Mouse (Mus musculus) CD4-positive naive resting alpha-beta T cell, adult 76 days (primary cell): ENCODE results near the gene Faap24. TPM values are rescaled to one million over a fixed set of nuclear protein-coding genes. Genes with fewer than 3 reads are reported as not detected.

ENCODE experiments used
- total RNA-seq: library from RNA; stranded (reverse); gene quantifications from one replicate; pipeline ENCODE4 v1.2.4, GENCODE M21; 2023

Faap24 gene
- total RNA-seq = 7.5 TPM

GRCm38 (mm10) chr7:35396542-35397168, at the start of gene Faap24, which contains the start of gene Cep89:
TSS of gene Faap24 (minus strand) at chr7:35396836.
TSS of gene Cep89 (plus strand) at chr7:35397035.

Other genes starting within 250 kb of the Faap24 start
- not detected for gene Slc7a10, start 210.5 kb downstream of the Faap24 start, total RNA-seq
- gene Lrp3, start 181.3 kb downstream of the Faap24 start, total RNA-seq = not detected
- gene Gpatch1, start 78.4 kb downstream of the Faap24 start, total RNA-seq = 15.0 TPM
- not detected for gene Rhpn2, start 62.7 kb downstream of the Faap24 start, total RNA-seq
- gene Cep89, start 199 bp upstream of the Faap24 start, total RNA-seq = 8.0 TPM
- not detected for gene Slc7a9, start 52.0 kb upstream of the Faap24 start, total RNA-seq
- gene Tdrd12, start 140.9 kb upstream of the Faap24 start, total RNA-seq = not detected
- gene Nudt19, start 159.5 kb upstream of the Faap24 start, total RNA-seq = 22.7 TPM
- gene Rgs9bp, start 188.7 kb upstream of the Faap24 start, total RNA-seq = not detected
- 53.5 TPM for gene Ankrd27, start 189.4 kb upstream of the Faap24 start, total RNA-seq